Mouse (Mus musculus): ENCODE measurements around the gene Ptpn22.

DNA sequence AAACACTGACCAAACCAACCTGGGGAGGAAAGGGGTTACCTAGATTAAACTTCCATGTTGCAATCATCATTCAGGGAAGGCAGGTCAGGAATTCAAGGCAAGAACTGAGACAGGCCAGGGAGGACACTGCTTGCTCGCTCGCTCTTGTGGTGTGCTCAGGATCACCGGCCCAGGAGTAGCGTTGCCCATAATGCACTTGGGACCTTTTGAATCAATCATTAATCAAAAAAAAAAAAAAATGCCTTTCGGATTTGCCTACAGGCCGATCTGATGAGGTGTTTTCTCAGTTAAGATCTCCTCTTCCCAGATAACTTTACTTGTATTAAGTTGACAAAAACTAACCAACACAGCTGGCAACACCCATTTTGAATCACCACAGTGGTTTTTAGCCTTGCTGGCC is 4.6 kb downstream of the Ptpn22 start:
- TF ChIP-seq GATA1 (IDR thresholded peaks at IDR 0.05; ENCODE audit: low read length), result no peak
- no peak for TF ChIP-seq TAL1 (IDR thresholded peaks at IDR 0.05; ENCODE audit: low read length)
